Mouse (Mus musculus) layer of hippocampus, adult 2 months (tissue): ENCODE results near the gene Mbl1. TPM values are rescaled to one million over a fixed set of nuclear protein-coding genes. Genes with fewer than 3 reads are reported as not detected.

Experiments
- DNase-seq, 2 experiments: peaks; one replicate each; pipeline ENCODE4 v3.0.0; 2022; ENCODE audit warnings: low spot score in 2 of 2
- H3K27ac ChIP-seq: fragments of 200-600 bp; 2 replicates; pipeline ENCODE4 v1.8.1; 2022
- H3K4me3 ChIP-seq: fragments of 200-600 bp; 2 replicates; pipeline ENCODE4 v1.8.1; 2022; ENCODE audit warnings: mild to moderate bottlenecking
- CTCF ChIP-seq: fragments of 200-600 bp; conservative IDR thresholded peaks from 2 replicates; pipeline ENCODE4 v1.8.1; 2022; ENCODE audit warnings: antibody characterized with exemption, mild to moderate bottlenecking, moderate library complexity
- total RNA-seq, 2 experiments: library from RNA; stranded (reverse); gene quantifications; 2 replicates each; pipeline ENCODE4 v1.2.3; 2021

Mbl1 gene
- total RNA-seq, 2 experiments from 2014 or later = not detected

DNA sequence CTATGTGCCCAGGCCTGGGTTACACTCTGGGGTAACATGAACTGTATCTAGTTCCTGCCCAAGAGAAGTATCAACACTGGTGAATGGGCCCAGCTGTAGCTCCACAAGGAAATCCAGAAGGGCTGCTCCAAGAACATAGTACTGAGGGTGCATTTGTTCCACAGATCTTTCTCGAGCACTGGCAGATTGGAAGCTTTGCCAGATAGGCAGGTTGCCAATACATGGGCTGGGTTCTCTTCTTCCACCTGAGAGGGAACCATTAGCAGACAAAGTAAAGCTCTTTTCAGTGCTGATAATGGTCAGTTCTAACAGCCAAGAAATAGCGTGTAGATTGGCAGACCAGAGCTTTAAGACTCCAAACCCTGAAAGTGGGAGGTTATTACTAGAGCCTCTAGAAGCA lies 3.9 kb upstream of the Mbl1 start:
- TF ChIP-seq CTCF = no peak
- Histone ChIP-seq H3K4me3 (no peak overlapping the region), H3K27ac (no peak overlapping the region)
- no peak for DNase-seq

DNA sequence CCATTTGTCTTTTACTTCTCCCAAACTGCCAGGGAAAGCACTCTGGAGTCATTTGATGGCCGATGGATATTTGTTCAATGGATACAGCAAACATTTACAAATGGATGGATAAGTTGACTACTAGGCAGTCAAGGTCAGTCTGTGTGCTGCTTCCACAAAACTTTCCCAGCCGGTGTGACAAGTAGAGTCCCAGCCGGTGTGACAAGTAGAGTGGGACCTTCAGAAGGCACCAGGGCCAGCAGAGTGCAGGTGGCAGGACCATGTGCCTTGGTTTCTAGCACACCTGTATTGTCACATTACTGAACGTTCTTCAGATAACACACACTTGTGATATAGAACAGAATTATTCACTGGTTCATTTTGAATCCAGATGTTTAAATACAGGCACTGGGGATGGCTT lies 8.8 kb downstream of the Mbl1 start:
- no peak overlapping the region for H3K4me3 ChIP-seq
- TF ChIP-seq CTCF = no peak
- no peak overlapping the region for H3K27ac ChIP-seq
- DNase-seq = no peak

DNA sequence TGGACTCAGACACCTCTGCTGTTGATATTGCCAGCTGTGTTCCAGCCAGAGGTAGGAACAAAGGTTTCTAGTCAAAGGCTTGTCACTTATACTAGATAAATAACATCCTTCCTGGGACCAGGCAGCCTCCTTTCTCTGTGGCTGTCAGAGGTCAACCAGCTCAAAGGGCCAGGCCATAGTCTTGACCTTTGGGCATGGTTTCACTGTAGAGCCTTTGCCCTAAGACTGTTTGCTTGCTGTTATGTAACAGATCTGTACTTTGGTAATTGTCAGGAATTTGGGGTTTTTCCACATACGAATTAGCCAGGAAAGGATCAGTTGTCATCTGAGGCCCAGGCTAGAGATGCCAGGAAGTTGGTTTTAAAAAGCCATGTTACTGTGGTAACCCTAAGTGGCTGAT lies 9.5 kb downstream of the Mbl1 start:
- no peak for DNase-seq
- no peak for TF ChIP-seq CTCF
- Histone ChIP-seq H3K27ac (no peak overlapping the region), H3K4me3 (no peak overlapping the region)

DNA sequence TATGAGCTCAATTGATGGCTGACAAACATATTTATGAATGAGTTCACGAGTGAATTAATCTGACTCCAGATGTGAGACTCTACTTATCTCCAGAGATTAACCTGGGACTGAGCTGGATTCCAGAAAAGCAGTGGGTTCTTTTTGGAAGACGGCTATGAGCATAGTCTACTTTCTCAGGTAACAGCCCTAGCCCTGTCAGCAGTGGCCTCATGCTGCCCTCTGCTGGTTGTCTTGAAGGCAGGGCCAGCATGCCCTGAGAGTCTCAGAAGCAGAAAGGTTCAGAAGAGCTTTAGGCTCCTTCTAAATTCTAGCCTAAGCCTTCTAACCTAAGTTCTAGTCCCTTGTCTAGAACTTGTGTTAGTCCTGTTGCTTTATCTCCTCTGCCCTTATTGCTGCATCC lies 11.4 kb downstream of the Mbl1 start:
- DNase-seq = peak; percentile 4 to 38
- no peak overlapping the region for H3K4me3 ChIP-seq
- H3K27ac ChIP-seq = no peak overlapping the region
- peak; percentile 86 for TF ChIP-seq CTCF

DNA sequence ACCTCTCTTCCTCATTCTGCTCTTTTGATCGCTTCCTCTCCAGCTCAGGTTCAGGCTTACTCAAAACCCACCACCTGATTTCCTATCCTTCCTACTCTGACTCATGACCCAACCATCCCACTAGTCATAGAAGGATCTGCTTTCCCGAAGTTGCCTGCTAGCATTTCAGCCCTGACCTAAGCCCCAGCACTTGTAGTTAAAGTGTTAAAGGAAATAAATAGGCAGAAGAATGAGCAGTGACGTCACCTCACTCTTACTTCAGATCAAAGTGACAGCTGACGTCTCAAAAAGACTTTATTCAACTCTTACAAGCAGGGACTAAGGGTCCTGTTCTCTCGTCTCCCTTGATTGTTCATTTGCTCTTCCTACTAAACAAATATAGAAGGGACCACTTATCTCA lies 16.0 kb downstream of the Mbl1 start:
- DNase-seq = no peak
- no peak overlapping the region for H3K4me3 ChIP-seq
- H3K27ac ChIP-seq = no peak overlapping the region
- no peak for TF ChIP-seq CTCF

DNA sequence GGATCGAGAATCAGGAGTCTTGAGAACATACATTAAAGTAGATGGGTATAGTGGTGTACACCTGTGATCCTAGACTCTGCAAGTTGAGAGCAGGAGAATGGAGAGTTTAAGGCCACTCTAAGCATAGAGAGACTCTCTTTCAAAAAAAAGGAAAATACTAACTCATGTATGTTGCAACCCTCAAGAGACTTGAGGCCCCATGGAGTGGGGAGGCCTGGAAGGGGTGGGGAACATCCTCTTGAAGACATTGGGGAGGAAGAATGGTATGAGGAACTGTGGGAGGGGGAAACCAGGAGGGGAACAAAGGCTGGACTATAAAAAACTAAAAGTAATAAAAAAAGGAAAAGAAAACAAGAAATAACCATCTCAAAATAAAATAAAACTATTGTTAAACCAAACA lies 17.3 kb downstream of the Mbl1 start:
- no peak for TF ChIP-seq CTCF
- H3K27ac ChIP-seq = no peak overlapping the region
- DNase-seq = no peak
- no peak overlapping the region for H3K4me3 ChIP-seq

DNA sequence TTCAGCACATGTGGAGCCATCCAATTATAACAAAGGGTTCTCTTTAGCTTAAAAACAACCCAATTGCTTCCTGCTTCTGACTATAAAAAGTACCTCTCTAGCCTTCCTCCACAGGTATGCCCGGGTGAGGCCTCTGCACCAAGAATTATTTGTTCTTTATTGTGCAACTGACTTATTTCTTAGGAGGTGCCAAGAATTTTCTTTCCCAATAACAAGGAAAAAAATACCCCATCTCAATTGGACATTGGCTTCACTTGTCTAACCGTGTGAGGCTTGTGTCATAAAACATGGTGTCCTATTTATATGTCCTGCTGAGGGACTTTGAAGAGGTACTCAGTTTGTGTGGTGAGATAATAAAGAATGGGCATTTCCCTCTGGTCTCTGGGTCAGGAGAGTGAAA lies 19.3 kb downstream of the Mbl1 start:
- no peak for TF ChIP-seq CTCF
- no peak overlapping the region for H3K4me3 ChIP-seq
- DNase-seq = no peak
- no peak overlapping the region for H3K27ac ChIP-seq

DNA sequence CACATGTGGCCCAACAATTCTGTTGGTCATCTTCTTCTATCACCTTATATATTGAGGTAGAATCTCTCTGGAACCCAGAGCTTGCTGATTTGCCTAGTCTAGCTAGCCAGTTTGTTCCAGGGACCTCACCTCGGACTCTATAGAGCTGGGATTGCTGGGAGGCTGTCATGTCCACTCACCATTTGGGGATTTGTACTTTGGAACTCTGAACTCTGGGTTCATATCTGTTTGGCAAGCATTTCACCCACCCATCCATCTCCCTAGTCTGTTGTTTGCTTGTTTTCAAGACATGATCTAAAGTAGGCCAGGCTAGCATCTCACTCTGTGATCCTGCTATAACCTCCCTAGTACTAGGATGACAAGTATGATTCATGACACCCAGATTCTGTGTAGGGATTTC lies 23.5 kb downstream of the Mbl1 start:
- no peak overlapping the region for H3K4me3 ChIP-seq
- H3K27ac ChIP-seq = no peak overlapping the region
- DNase-seq = no peak
- TF ChIP-seq CTCF = no peak

DNA sequence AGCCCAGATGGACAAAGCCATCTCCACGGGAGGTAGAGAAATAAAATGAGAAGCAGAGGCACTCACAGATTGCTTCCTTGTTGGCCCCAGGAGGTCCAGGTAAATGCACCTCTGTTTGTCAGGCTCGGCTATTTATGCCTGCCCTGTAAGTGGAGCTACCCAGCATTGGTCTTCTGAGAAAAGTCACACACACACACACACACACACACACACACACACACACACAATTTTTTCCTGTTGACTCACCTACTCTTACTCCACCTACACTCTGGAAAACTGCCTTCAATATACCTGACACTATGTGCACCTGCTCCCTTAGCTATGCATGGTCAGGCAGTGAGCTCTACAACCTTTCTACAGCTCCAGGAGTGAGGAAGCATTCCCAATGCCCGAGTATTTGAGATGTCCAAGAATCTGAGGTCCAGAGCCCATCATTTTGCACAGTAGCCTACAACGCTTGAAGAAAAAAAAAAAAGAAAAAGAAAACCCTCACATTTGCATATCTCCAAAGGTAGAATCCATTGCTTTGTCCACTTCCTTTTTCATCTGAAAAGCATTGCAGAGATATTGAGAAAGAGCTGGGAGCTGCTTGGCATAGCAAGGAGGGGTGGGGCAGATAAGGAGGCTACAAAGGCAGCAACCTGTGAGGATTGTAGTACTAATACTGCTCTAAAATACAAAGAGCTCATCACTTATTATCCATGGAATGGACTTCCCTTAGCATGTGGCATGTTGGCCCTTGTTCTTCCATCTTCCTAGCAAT lies 34.0 kb downstream of the Mbl1 start, which contains the start of gene Sftpd:
Gene Sftpd (minus strand): TSS at position 91 of the 763 bp plus-strand sequence.
- Histone ChIP-seq H3K4me3 (no peak within 1 kb of the TSS), H3K27ac (no peak within 1 kb of the TSS)
- no peak for TF ChIP-seq CTCF
- DNase-seq = no peak

DNA sequence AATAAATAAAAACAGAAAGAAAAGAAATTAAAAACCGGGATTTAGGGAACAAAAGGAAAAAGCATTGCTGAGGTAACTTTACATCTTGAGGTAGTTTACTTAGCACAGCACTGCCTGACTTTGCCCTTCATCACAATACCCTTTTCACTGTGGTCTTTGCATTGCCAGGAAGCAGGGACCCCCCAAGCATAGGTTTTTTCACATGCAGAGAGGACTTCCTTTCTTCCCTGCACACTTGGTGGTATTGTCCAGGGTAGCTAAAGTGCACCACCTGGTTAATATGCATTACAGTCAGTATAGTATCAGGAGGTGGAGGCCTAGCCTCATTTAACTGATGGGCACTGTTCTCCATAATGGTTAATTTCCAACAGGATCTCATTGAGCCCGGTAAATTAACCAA lies 38.2 kb downstream of the Mbl1 start:
- H3K27ac ChIP-seq = no peak overlapping the region
- no peak for DNase-seq
- no peak overlapping the region for H3K4me3 ChIP-seq
- no peak for TF ChIP-seq CTCF

DNA sequence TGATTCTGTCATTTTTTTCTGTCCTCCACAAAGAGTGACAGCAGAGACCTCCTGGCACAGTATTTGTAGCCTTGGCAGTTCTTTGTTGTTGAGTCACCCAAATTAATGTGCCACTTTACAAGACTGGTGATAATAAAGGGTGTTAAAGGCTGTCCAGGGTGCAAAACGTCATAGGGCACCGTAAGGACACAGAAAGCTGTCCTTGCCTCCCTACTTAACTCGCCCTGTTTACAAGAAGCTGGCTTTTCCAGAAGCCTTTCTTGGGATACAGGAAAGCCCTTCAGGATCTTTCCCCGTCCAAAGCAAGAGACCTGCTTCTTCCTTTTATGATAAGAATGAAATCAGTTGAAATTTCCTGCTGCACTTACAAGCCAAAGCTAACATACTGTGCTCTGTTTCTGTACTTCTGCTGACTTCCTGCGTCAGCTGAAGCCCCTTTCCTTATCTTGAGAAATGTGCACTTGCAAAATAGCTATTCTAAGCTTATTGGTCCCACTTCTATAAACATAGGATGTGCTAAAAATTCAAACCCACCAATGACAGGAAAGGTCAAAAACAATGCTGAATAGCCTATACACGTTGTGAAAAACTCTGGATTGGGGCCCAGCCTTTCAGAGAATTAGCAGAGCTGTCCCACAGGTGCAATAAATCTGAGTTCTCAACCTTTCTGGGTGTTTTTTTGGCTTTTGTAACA lies 46.9 kb downstream of the Mbl1 start:
- TF ChIP-seq CTCF = no peak
- no peak overlapping the region for H3K27ac ChIP-seq
- no peak for DNase-seq
- no peak overlapping the region for H3K4me3 ChIP-seq

Other genes with a start within 250 kb of the Mbl1 start
- 10 to 100 TPM; 27.0 to 30.0 TPM for gene Tspan14, start 184.7 kb upstream of the Mbl1 start, total RNA-seq
- 100 to 1,000 TPM; 154 to 159 TPM for gene Fam213a, start 137.7 kb upstream of the Mbl1 start, total RNA-seq
- under 1 TPM; 0.61 to 0.95 TPM for gene Dydc2, start 82.2 kb upstream of the Mbl1 start, total RNA-seq
- not detected for gene Dydc1, start 78.5 kb upstream of the Mbl1 start, total RNA-seq
- not detected for gene Mat1a, start 46.4 kb upstream of the Mbl1 start, total RNA-seq
- not detected for gene Sftpa1, start 19.7 kb upstream of the Mbl1 start, total RNA-seq
- not detected for gene Sftpd, start 33.7 kb downstream of the Mbl1 start, total RNA-seq
- not detected for gene Gm2832, start 127.3 kb downstream of the Mbl1 start, total RNA-seq
- gene Gm5798, start 197.2 kb downstream of the Mbl1 start, total RNA-seq = not detected
- gene Gm7945, start 234.9 kb downstream of the Mbl1 start, total RNA-seq = not detected